Mouse (Mus musculus): ENCODE data around the gene Ptch2. TPM values are rescaled to one million over a fixed set of nuclear protein-coding genes. Genes with fewer than 3 reads are reported as not detected.
A peak's percentile ranks its signal among the peaks of the same experiment; 100 is the strongest.

The Ptch2 gene
- polyA plus RNA-seq, 1 experiment from 2014 or later = 4.5 TPM

DNA sequence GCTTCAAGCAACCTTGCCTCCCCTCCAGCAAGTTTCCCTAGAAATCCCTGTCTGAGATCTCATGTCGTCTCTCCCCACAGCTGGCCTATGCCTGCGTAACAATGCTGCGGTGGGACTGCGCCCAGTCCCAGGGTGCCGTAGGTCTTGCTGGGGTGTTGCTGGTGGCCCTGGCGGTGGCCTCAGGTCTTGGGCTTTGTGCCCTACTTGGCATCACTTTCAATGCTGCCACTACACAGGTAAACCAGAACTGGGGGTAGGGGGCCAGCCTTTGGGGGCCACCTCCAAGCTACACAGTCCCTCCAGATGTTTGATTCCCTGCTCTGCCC lies 12.6 kb downstream of the Ptch2 start:
- Histone ChIP-seq H3K9ac (replicated peaks; ENCODE audit: low read length) (no peak overlapping the region), H3K27me3 (ENCODE audit: control insufficient read depth, insufficient read depth, low read length) (no peaks in the 10 kb centered on the region), H3K9me3 (ENCODE audit: control insufficient read depth, low read length) (no peaks in the 10 kb centered on the region), H3K27ac (replicated peaks; ENCODE audit: low read depth, low read length) (no peak overlapping the region), H3K4me1 (ENCODE audit: control insufficient read depth, insufficient read depth, low read length) (no peaks in the 10 kb centered on the region), H3K4me2 (ENCODE audit: low read length) (no peak overlapping the region), H3K4me3 (replicated peaks; ENCODE audit: low read depth, low read length) (no peak overlapping the region), H3K36me3 (ENCODE audit: control insufficient read depth, insufficient read depth, low read length) (peaks cover 28% of the 10 kb centered on the region)
- ATAC-seq (ENCODE audit: low FRiP score, low TSS enrichment) = no peak
- DNase-seq = no peak
- WGBS = 90% methylated on average over 6 of the region's 6 CpGs

GRCm38 (mm10) chr4:117109330-117109729 lies 13.5 kb downstream of the Ptch2 start:
- WGBS = 92% methylated on average over 25 of the region's 25 CpGs
- Histone ChIP-seq H3K4me2 (ENCODE audit: low read length) (no peak overlapping the region), H3K27ac (replicated peaks; ENCODE audit: low read depth, low read length) (no peak overlapping the region), H3K9ac (replicated peaks; ENCODE audit: low read length) (no peak overlapping the region), H3K4me3 (replicated peaks; ENCODE audit: low read depth, low read length) (no peak overlapping the region), H3K27me3 (ENCODE audit: control insufficient read depth, insufficient read depth, low read length) (no peaks in the 10 kb centered on the region), H3K36me3 (ENCODE audit: control insufficient read depth, insufficient read depth, low read length) (peaks cover 28% of the 10 kb centered on the region), H3K4me1 (ENCODE audit: control insufficient read depth, insufficient read depth, low read length) (no peaks in the 10 kb centered on the region), H3K9me3 (ENCODE audit: control insufficient read depth, low read length) (no peaks in the 10 kb centered on the region)
- ATAC-seq (ENCODE audit: low FRiP score, low TSS enrichment) (no peak), DNase-seq (no peak)

GRCm38 (mm10) chr4:117110249-117110648 lies 14.4 kb downstream of the Ptch2 start:
- H3K27ac ChIP-seq (replicated peaks; ENCODE audit: low read depth, low read length) = no peak overlapping the region
- no peaks in the 10 kb centered on the region for H3K4me1 ChIP-seq (ENCODE audit: control insufficient read depth, insufficient read depth, low read length)
- no peak overlapping the region for H3K9ac ChIP-seq (replicated peaks; ENCODE audit: low read length)
- H3K4me3 ChIP-seq (replicated peaks; ENCODE audit: low read depth, low read length) = no peak overlapping the region
- no peak for ATAC-seq (ENCODE audit: low FRiP score, low TSS enrichment)
- 92% methylated on average over 13 of the region's 13 CpGs for WGBS
- DNase-seq = no peak
- H3K4me2 ChIP-seq (ENCODE audit: low read length) = no peak overlapping the region
- no peaks in the 10 kb centered on the region for H3K9me3 ChIP-seq (ENCODE audit: control insufficient read depth, low read length)
- H3K36me3 ChIP-seq (ENCODE audit: control insufficient read depth, insufficient read depth, low read length) = peaks cover 28% of the 10 kb centered on the region
- H3K27me3 ChIP-seq (ENCODE audit: control insufficient read depth, insufficient read depth, low read length) = no peaks in the 10 kb centered on the region

- H3K9ac ChIP-seq (replicated peaks; ENCODE audit: low read length) = no peak overlapping the region
- H3K36me3 ChIP-seq (ENCODE audit: control insufficient read depth, insufficient read depth, low read length) = peaks cover 25% of the 10 kb centered on the region
- DNase-seq (no peak), ATAC-seq (ENCODE audit: low FRiP score, low TSS enrichment) (no peak)
- no peaks in the 10 kb centered on the region for H3K27me3 ChIP-seq (ENCODE audit: control insufficient read depth, insufficient read depth, low read length)
- no peaks in the 10 kb centered on the region for H3K4me1 ChIP-seq (ENCODE audit: control insufficient read depth, insufficient read depth, low read length)
- H3K9me3 ChIP-seq (ENCODE audit: control insufficient read depth, low read length) = no peaks in the 10 kb centered on the region
- 92% methylated on average over 11 of the region's 11 CpGs for WGBS
- no peak overlapping the region for H3K4me3 ChIP-seq (replicated peaks; ENCODE audit: low read depth, low read length)
- no peak overlapping the region for H3K27ac ChIP-seq (replicated peaks; ENCODE audit: low read depth, low read length)
- no peak overlapping the region for H3K4me2 ChIP-seq (ENCODE audit: low read length)
Observed at GRCm38 (mm10) chr4:117110985-117111384, 15.1 kb downstream of the Ptch2 start.

DNA sequence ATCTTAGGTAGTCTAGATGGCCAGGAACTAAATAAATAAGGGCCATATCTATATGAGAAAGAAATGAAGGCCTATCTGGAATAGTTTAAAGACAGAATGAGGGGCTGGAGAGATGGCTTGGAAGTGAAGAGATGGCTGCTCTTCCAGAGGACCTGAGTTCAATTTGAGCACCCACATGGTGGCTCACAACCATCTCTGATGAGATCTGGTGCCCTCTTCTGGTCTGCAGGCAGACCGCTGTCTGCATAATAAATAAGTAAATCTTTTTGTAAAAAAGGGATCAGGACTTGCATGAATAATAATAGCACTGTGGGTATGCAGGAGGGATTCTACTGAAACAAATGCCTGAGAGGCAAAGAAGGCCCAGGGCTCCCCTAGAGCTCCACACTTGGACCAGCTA lies 17.4 kb downstream of the Ptch2 start:
- no peaks in the 10 kb centered on the region for H3K4me1 ChIP-seq (ENCODE audit: control insufficient read depth, insufficient read depth, low read length)
- peaks cover 25% of the 10 kb centered on the region for H3K36me3 ChIP-seq (ENCODE audit: control insufficient read depth, insufficient read depth, low read length)
- H3K9me3 ChIP-seq (ENCODE audit: control insufficient read depth, low read length) = no peaks in the 10 kb centered on the region
- ATAC-seq (ENCODE audit: low FRiP score, low TSS enrichment) (no peak), DNase-seq (no peak)
- no peak overlapping the region for H3K27ac ChIP-seq (replicated peaks; ENCODE audit: low read depth, low read length)
- H3K27me3 ChIP-seq (ENCODE audit: control insufficient read depth, insufficient read depth, low read length) = no peaks in the 10 kb centered on the region
- H3K9ac ChIP-seq (replicated peaks; ENCODE audit: low read length) = no peak overlapping the region
- H3K4me3 ChIP-seq (replicated peaks; ENCODE audit: low read depth, low read length) = no peak overlapping the region
- WGBS = 72% methylated on average over 1 of the region's 1 CpGs
- H3K4me2 ChIP-seq (ENCODE audit: low read length) = no peak overlapping the region

- Histone ChIP-seq H3K4me2 (ENCODE audit: low read length) (no peak overlapping the region), H3K9ac (replicated peaks; ENCODE audit: low read length) (no peak overlapping the region), H3K27ac (replicated peaks; ENCODE audit: low read depth, low read length) (no peak overlapping the region), H3K27me3 (ENCODE audit: control insufficient read depth, insufficient read depth, low read length) (no peaks in the 10 kb centered on the region), H3K36me3 (ENCODE audit: control insufficient read depth, insufficient read depth, low read length) (peaks cover 10% of the 10 kb centered on the region), H3K9me3 (ENCODE audit: control insufficient read depth, low read length) (no peaks in the 10 kb centered on the region), H3K4me1 (ENCODE audit: control insufficient read depth, insufficient read depth, low read length) (0 out of 2 replicates have a peak, but pooled peaks cover 6% of the 10 kb centered on the region), H3K4me3 (replicated peaks; ENCODE audit: low read depth, low read length) (no peak overlapping the region)
- DNase-seq (no peak), ATAC-seq (ENCODE audit: low FRiP score, low TSS enrichment) (no peak)
- 91% methylated on average over 5 of the region's 5 CpGs for WGBS
Observed at GRCm38 (mm10) chr4:117115592-117115991, 19.7 kb downstream of the Ptch2 start.

- DNase-seq (no peak), ATAC-seq (ENCODE audit: low FRiP score, low TSS enrichment) (no peak)
- Histone ChIP-seq H3K27ac (replicated peaks; ENCODE audit: low read depth, low read length) (no peak overlapping the region), H3K36me3 (ENCODE audit: control insufficient read depth, insufficient read depth, low read length) (no peaks in the 10 kb centered on the region; the same call in 1 of the 2 replicates), H3K9ac (replicated peaks; ENCODE audit: low read length) (no peak overlapping the region), H3K27me3 (ENCODE audit: control insufficient read depth, insufficient read depth, low read length) (no peaks in the 10 kb centered on the region), H3K4me3 (replicated peaks; ENCODE audit: low read depth, low read length) (no peak overlapping the region), H3K4me2 (ENCODE audit: low read length) (no peak overlapping the region), H3K4me1 (ENCODE audit: control insufficient read depth, insufficient read depth, low read length) (0 out of 2 replicates have a peak, but pooled peaks cover 6% of the 10 kb centered on the region), H3K9me3 (ENCODE audit: control insufficient read depth, low read length) (no peaks in the 10 kb centered on the region)
- WGBS = 96% methylated on average over 7 of the region's 7 CpGs
Observed at GRCm38 (mm10) chr4:117117931-117118330, 22.1 kb downstream of the Ptch2 start.

DNA sequence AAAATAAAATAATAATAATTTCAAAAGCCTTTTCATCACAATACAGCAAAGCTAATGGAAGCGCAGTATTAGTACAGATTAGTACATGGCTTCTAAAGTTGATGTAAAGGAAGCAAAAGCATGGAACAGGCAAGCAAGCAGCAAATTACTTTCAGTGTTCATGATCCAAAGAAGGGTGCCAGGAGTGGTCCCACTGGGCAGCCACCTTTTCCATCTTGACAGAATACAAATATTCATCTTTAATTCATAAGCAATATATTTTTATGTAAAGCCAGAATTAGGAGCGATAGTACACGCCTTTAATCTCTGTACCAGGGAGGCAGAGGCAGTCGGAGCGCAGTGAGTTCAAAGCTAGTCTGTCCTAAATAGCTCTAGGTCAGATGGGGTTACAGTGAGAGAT lies 23.8 kb downstream of the Ptch2 start:
- no peaks in the 10 kb centered on the region for H3K27me3 ChIP-seq (ENCODE audit: control insufficient read depth, insufficient read depth, low read length)
- peaks cover 8% of the 10 kb centered on the region for H3K4me1 ChIP-seq (ENCODE audit: control insufficient read depth, insufficient read depth, low read length)
- 67% methylated on average over 5 of the region's 5 CpGs for WGBS
- peak overlapping the region; percentile 82 for H3K4me2 ChIP-seq (ENCODE audit: low read length)
- no peak for ATAC-seq (ENCODE audit: low FRiP score, low TSS enrichment)
- H3K4me3 ChIP-seq (replicated peaks; ENCODE audit: low read depth, low read length) = peak overlapping the region; percentile 60
- H3K9ac ChIP-seq (replicated peaks; ENCODE audit: low read length) = peak overlapping the region; percentile 78
- H3K36me3 ChIP-seq (ENCODE audit: control insufficient read depth, insufficient read depth, low read length) = no peaks in the 10 kb centered on the region
- peak overlapping the region; percentile 92 for H3K27ac ChIP-seq (replicated peaks; ENCODE audit: low read depth, low read length)
- no peak for DNase-seq
- H3K9me3 ChIP-seq (ENCODE audit: control insufficient read depth, low read length) = no peaks in the 10 kb centered on the region

DNA sequence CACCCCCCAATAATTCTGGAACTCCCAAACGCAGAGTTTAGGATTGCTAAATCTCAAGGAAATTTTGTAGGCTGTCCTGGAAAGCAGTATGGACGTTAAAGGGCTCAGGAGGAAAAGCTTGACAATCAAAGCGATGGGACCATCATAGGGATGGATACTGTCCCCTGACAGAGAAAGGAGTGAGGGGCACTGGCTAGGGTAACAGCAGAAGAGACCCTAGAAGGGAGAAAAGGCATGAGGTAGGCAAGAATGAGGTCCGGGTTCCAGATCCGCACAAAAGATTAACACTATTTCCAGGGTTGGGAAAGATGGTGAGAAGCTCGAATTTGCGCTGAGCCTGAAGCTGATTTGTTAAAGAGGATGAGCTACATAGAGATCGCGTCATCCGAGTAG lies 24.2 kb downstream of the Ptch2 start:
- Histone ChIP-seq H3K27me3 (ENCODE audit: control insufficient read depth, insufficient read depth, low read length) (no peaks in the 10 kb centered on the region), H3K4me2 (ENCODE audit: low read length) (peak overlapping the region; percentile 82), H3K9me3 (ENCODE audit: control insufficient read depth, low read length) (no peaks in the 10 kb centered on the region), H3K4me1 (ENCODE audit: control insufficient read depth, insufficient read depth, low read length) (peaks cover 12% of the 10 kb centered on the region), H3K27ac (replicated peaks; ENCODE audit: low read depth, low read length) (peak overlapping the region; percentile 92), H3K4me3 (replicated peaks; ENCODE audit: low read depth, low read length) (peak overlapping the region; percentile 60), H3K9ac (replicated peaks; ENCODE audit: low read length) (peak overlapping the region; percentile 78), H3K36me3 (ENCODE audit: control insufficient read depth, insufficient read depth, low read length) (no peaks in the 10 kb centered on the region)
- 9% methylated on average over 10 of the region's 10 CpGs for WGBS
- DNase-seq (peak; percentile 20), ATAC-seq (ENCODE audit: low FRiP score, low TSS enrichment) (peak; percentile 35; the same call in 1 of the 2 replicates)
